Mouse (Mus musculus) MEL (cell line): ENCODE measurements at regions not wholly inside any gene's neighbourhood (a gene's known extent, or its start where the extent isn't known, plus 50 kb on each side); places are given as distances from the start of the nearest gene placed in this dataset.

ENCODE experiments used
- DNase-seq: peaks from one replicate; pipeline ENCODE4 v3.0.0; 2011; ENCODE audit warnings: low read depth, low spot score
- H3K27ac ChIP-seq: 2 replicates; pipeline ENCODE4 v1.5.1; 2012; ENCODE audit warnings: low read depth, mild to moderate bottlenecking, control low read depth, low read length, moderate library complexity; ENCODE audit not compliant: control insufficient read depth
- H3K27me3 ChIP-seq, 2 experiments: fragments of 150-350 bp in 1 of 2; sonication (generic) in 1 of 2; 2 replicates each; pipeline ENCODE4 v1.6.1; 2012; ENCODE audit warnings: low read length in 2 of 2, mild to moderate bottlenecking in 2 of 2, improper control_type of control experiment in 1 of 2, moderate library complexity in 1 of 2; ENCODE audit not compliant: insufficient read depth in 2 of 2, control insufficient read depth in 1 of 2
- H3K36me3 ChIP-seq, 2 experiments: 2 replicates each; pipeline ENCODE4 v1.6.1; 2012 to 2014; ENCODE audit warnings: low read length in 2 of 2, improper control_type of control experiment in 1 of 2, inconsistent platforms in 1 of 2, mild to moderate bottlenecking in 1 of 2; ENCODE audit not compliant: insufficient read depth in 2 of 2, control insufficient read depth in 1 of 2
- H3K4me1 ChIP-seq, 2 experiments: fragments of 150-350 bp in 1 of 2; sonication (generic) in 1 of 2; 2 replicates each; pipeline ENCODE4 v1.6.1; 2012; ENCODE audit warnings: low read length in 2 of 2, improper control_type of control experiment in 1 of 2, mild to moderate bottlenecking in 1 of 2; ENCODE audit not compliant: insufficient read depth in 2 of 2, control insufficient read depth in 1 of 2
- H3K4me3 ChIP-seq, 2 experiments: fragments of 150-350 bp in 1 of 2; sonication (generic) in 1 of 2; 2 replicates each; pipeline ENCODE4 v1.5.1; 2012; ENCODE audit warnings: low read depth in 2 of 2, low read length in 2 of 2, mild to moderate bottlenecking in 2 of 2, moderate library complexity in 2 of 2, control low read depth in 1 of 2, improper control_type of control experiment in 1 of 2; ENCODE audit not compliant: control insufficient read depth in 1 of 2, insufficient read depth in 1 of 2
- H3K79me2 ChIP-seq: 2 replicates; pipeline ENCODE4 v1.6.1; 2012; ENCODE audit warnings: mild to moderate bottlenecking, low read length, moderate library complexity; ENCODE audit not compliant: control insufficient read depth, poor library complexity, insufficient read depth
- H3K9ac ChIP-seq: 2 replicates; pipeline ENCODE4 v1.6.1; 2012; ENCODE audit warnings: low read depth, mild to moderate bottlenecking, control low read depth, low read length, moderate library complexity; ENCODE audit not compliant: control insufficient read depth, poor library complexity, severe bottlenecking
- H3K9me3 ChIP-seq: fragments of 150-350 bp; sonication (generic); replicated peaks from 2 replicates; pipeline ENCODE4 v1.6.1; 2012; ENCODE audit warnings: mild to moderate bottlenecking, low read length, improper control_type of control experiment, moderate library complexity; ENCODE audit not compliant: insufficient read depth
- BHLHE40 ChIP-seq: IDR thresholded peaks from 2 replicates; pipeline ENCODE4 v1.6.1; 2012; ENCODE audit warnings: low read depth, mild to moderate bottlenecking, inconsistent platforms, low read length, improper control_type of control experiment, borderline replicate concordance
- CHD1 ChIP-seq: IDR thresholded peaks from 2 replicates; pipeline ENCODE4 v1.6.1; 2012; ENCODE audit warnings: low read depth, mild to moderate bottlenecking, inconsistent platforms, low read length, improper control_type of control experiment
- CHD2 ChIP-seq: IDR thresholded peaks from 2 replicates; pipeline ENCODE4 v1.6.1; 2011; ENCODE audit warnings: low read length, improper control_type of control experiment
- CTCF ChIP-seq, 3 experiments: IDR thresholded peaks in 2 of 3; conservative IDR thresholded peaks in 1 of 3; 2 replicates each; pipeline ENCODE4 v1.5.1; 2011 to 2012; ENCODE audit warnings: low read length in 3 of 3, low read depth in 2 of 3, mild to moderate bottlenecking in 2 of 3, improper control_type of control experiment in 1 of 3, inconsistent platforms in 1 of 3, mixed read lengths in 1 of 3, moderate library complexity in 1 of 3; ENCODE audit not compliant: control insufficient read depth in 1 of 3, insufficient read depth in 1 of 3, poor library complexity in 1 of 3, severe bottlenecking in 1 of 3
- EP300 ChIP-seq, 2 experiments: IDR thresholded peaks; 2 replicates each; pipeline ENCODE4 v1.6.1; 2011; ENCODE audit warnings: improper control_type of control experiment in 2 of 2, low read length in 2 of 2, low read depth in 1 of 2, mild to moderate bottlenecking in 1 of 2
- ETS1 ChIP-seq: IDR thresholded peaks from 2 replicates; pipeline ENCODE4 v1.6.1; 2012; ENCODE audit warnings: low read depth, mild to moderate bottlenecking, inconsistent platforms, low read length, improper control_type of control experiment, moderate library complexity
- GABPA ChIP-seq: IDR thresholded peaks from 2 replicates; pipeline ENCODE4 v1.6.1; 2012; ENCODE audit warnings: low read depth, mild to moderate bottlenecking, inconsistent platforms, low read length, improper control_type of control experiment, moderate library complexity
- GATA1 ChIP-seq: IDR thresholded peaks from 2 replicates; pipeline ENCODE4 v1.6.1; 2011; ENCODE audit warnings: low read depth, low read length, improper control_type of control experiment
- MAFK ChIP-seq: IDR thresholded peaks from 2 replicates; pipeline ENCODE4 v1.6.1; 2011; ENCODE audit warnings: low read depth, mild to moderate bottlenecking, low read length, improper control_type of control experiment, borderline replicate concordance
- MAX ChIP-seq: IDR thresholded peaks from 2 replicates; pipeline ENCODE4 v1.6.1; 2011; ENCODE audit warnings: low read length, improper control_type of control experiment
- MAZ ChIP-seq: IDR thresholded peaks from 2 replicates; pipeline ENCODE4 v1.6.1; 2012; ENCODE audit warnings: low read depth, mild to moderate bottlenecking, inconsistent platforms, low read length, improper control_type of control experiment
- MEF2A ChIP-seq: IDR thresholded peaks from 2 replicates; pipeline ENCODE4 v1.6.1; 2014; ENCODE audit warnings: low read depth, mild to moderate bottlenecking, inconsistent platforms, low read length, improper control_type of control experiment; ENCODE audit not compliant: poor library complexity, insufficient replicate concordance, severe bottlenecking; ENCODE audit errors: extremely low read depth
- MYB ChIP-seq: IDR thresholded peaks from 2 replicates; pipeline ENCODE4 v1.6.1; 2011; ENCODE audit warnings: mild to moderate bottlenecking, low read depth, low read length, improper control_type of control experiment
- MYC ChIP-seq: IDR thresholded peaks from 2 replicates; pipeline ENCODE4 v1.6.1; 2011; ENCODE audit warnings: low read depth, mild to moderate bottlenecking, low read length, improper control_type of control experiment, moderate library complexity
- NELFE ChIP-seq: IDR thresholded peaks from 2 replicates; pipeline ENCODE4 v1.6.1; 2011; ENCODE audit warnings: low read depth, low read length, improper control_type of control experiment
- POLR2A ChIP-seq, 2 experiments: IDR thresholded peaks; 2 replicates each; pipeline ENCODE4 v1.6.1; 2011 to 2012; ENCODE audit warnings: low read length in 2 of 2, mild to moderate bottlenecking in 2 of 2, control low read depth in 1 of 2, improper control_type of control experiment in 1 of 2, low read depth in 1 of 2, moderate library complexity in 1 of 2; ENCODE audit not compliant: control insufficient read depth in 1 of 2, insufficient read depth in 1 of 2, poor library complexity in 1 of 2
- RCOR1 ChIP-seq: IDR thresholded peaks from 2 replicates; pipeline ENCODE4 v1.6.1; 2012; ENCODE audit warnings: low read depth, mild to moderate bottlenecking, inconsistent platforms, low read length, improper control_type of control experiment
- SIN3A ChIP-seq: IDR thresholded peaks from 2 replicates; pipeline ENCODE4 v1.6.1; 2012; ENCODE audit warnings: low read length, improper control_type of control experiment, inconsistent platforms
- TAL1 ChIP-seq: IDR thresholded peaks from 2 replicates; pipeline ENCODE4 v1.6.1; 2012; ENCODE audit warnings: mild to moderate bottlenecking, inconsistent platforms, low read length, moderate library complexity, mixed read lengths
- USF1 ChIP-seq: IDR thresholded peaks from 2 replicates; pipeline ENCODE4 v1.6.1; 2014; ENCODE audit warnings: low read depth, mild to moderate bottlenecking, inconsistent platforms, low read length, improper control_type of control experiment, moderate library complexity

GRCm38 (mm10) chr6:51236077-51236740, 196.3 kb upstream of the Nfe2l3 start:
- H3K9me3 ChIP-seq = no peaks in the 10 kb centered on the region
- H3K36me3 ChIP-seq = no peaks in the 10 kb centered on the region
- no peaks in the 10 kb centered on the region for H3K79me2 ChIP-seq
- no peak for DNase-seq
- no peak overlapping the region for H3K9ac ChIP-seq
- no peaks in the 10 kb centered on the region; a peak in 3 of 4 replicates for H3K27me3 ChIP-seq
- no peaks in the 10 kb centered on the region for H3K4me1 ChIP-seq
- TF ChIP-seq CHD2 (no peak), MAZ (no peak), TAL1 (no peak), MEF2A (no peak), NELFE (no peak), CHD1 (no peak), USF1 (no peak), ETS1 (no peak), MAX (no peak), GABPA (no peak), GATA1 (no peak), SIN3A (no peak), MYC (no peak), MYB (no peak), POLR2A (IDR thresholded peaks at IDR 0.05; ENCODE audit: control insufficient read depth in 1 of 2, insufficient read depth in 1 of 2, low read depth in 1 of 2, low read length in 2 of 2, poor library complexity in 1 of 2) (no peak), RCOR1 (no peak), MAFK (no peak), BHLHE40 (no peak), EP300 (IDR thresholded peaks at IDR 0.05; ENCODE audit: low read depth in 1 of 2, low read length in 2 of 2) (no peak)
- H3K27ac ChIP-seq = no peak overlapping the region
- H3K4me3 ChIP-seq = no peak overlapping the region

DNA sequence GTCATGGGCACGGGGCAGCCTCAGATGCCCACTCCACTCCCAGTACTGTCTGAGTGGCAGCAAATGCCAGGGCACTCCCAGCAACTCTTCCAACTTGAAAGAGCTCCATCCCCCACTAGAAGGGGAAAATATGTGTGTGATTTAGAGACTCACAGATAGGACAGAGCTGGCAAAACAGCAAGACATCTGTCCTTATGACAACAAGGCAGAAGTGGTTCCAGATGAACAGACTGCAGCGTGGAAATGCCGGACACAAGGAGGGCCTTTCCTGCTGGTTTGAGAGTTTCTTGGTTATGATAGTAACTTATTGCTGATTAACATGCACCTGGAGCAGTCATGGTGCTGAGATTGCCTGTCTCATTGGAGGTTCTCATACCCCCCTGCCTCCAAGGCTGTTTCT, 192.4 kb upstream of the Nfe2l3 start:
- no peak overlapping the region for H3K4me3 ChIP-seq
- H3K27me3 ChIP-seq = no peaks in the 10 kb centered on the region; a peak in 3 of 4 replicates
- no peak for DNase-seq
- no peak overlapping the region for H3K27ac ChIP-seq
- H3K36me3 ChIP-seq = no peaks in the 10 kb centered on the region
- H3K79me2 ChIP-seq = no peaks in the 10 kb centered on the region
- H3K4me1 ChIP-seq = no peaks in the 10 kb centered on the region
- no peaks in the 10 kb centered on the region for H3K9me3 ChIP-seq
- no peak overlapping the region for H3K9ac ChIP-seq
- TF ChIP-seq POLR2A (IDR thresholded peaks at IDR 0.05; ENCODE audit: control insufficient read depth in 1 of 2, insufficient read depth in 1 of 2, low read depth in 1 of 2, low read length in 2 of 2, poor library complexity in 1 of 2) = no peak
- TF ChIP-seq CHD1 = no peak
- TF ChIP-seq CTCF (IDR thresholded peaks at IDR 0.05 in 2 of 3, conservative IDR thresholded peaks at IDR 0.05 in 1 of 3; ENCODE audit: control insufficient read depth in 1 of 3, insufficient read depth in 1 of 3, low read depth in 2 of 3, low read length in 3 of 3, poor library complexity in 1 of 3, severe bottlenecking in 1 of 3) = no peak
